In the genomic region with DNA sequence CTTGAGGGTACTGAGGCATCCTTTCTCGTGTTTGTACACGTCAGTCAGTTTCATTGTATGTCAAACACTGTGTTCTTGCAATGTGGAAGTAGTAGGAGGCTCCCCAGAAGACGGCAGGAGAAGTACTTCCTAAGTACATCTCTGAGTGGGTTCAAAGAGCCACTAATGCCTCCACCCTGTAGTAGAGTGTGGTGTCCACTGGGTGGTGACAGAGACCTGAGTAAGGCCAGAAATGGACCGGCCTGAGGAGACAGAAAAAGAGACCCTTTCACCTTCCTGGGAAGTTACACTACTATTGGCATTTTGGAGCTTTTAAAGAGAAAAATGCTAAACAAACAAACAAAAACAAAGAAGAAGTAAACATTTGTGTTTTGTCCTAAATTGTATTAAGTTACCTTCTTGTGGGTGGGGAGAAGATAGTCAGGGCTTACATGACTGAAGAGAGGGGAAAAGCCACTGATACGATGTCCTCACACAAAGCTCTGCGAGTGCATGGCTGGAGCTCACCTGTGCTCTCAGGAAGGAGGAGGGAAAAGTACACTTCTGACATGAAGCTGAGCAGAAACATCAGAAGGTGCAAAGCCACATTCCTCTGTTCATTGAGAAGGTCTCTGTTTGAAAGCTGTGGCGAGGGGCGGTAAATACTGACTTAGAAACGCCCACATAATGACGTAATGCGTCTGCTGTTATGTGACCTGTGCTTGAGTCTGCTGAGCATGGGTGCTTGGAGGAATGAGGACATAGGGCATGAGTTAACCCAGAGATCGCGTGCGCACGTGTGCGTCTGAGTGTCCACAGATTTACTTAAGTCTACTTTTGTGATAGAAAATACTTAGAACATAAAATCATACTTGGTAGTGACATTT, we compare ENCODE assay signal across 8 mouse cellular contexts.
A peak's percentile ranks its signal among the peaks of the same experiment; 100 is the strongest.
DNase-seq lines count a peak whose midpoint lies in the region; ATAC-seq and TF ChIP-seq lines count a peak whose summit lies in the region.

No protein-coding gene starts in this region.

- ATAC-seq in kidney, embryonic 16.5 days (ENCODE audit: low FRiP score, low TSS enrichment) = peak; percentile 80; the same call in 1 of the 2 replicates
- peak; percentile 74 for ATAC-seq in liver, postnatal 0 days
- ATAC-seq in neural tube, embryonic 14.5 days (ENCODE audit: low read depth) = peak; percentile 88
- no peak; the same call in 1 of the 2 replicates for ATAC-seq in monocyte, adult 5-6 weeks (replicated peaks; ENCODE audit: insufficient number of reproducible peaks, low FRiP score, low TSS enrichment, poor library complexity, severe bottlenecking)

- no peak overlapping the region for H3K4me3 ChIP-seq in kidney, embryonic 16.5 days (ENCODE audit: low read length)
- H3K4me3 ChIP-seq in liver, postnatal 0 days (ENCODE audit: low read depth, low read length) = no peak overlapping the region
- H3K4me3 ChIP-seq in neural tube, embryonic 14.5 days (ENCODE audit: low read depth, low read length) = no peak overlapping the region

- TF ChIP-seq EP300 in liver, postnatal 0 days (IDR thresholded peaks at IDR 0.05; ENCODE audit: low read depth) = no peak

- no peak overlapping the region for H3K4me2 ChIP-seq in kidney, embryonic 16.5 days (replicated peaks; ENCODE audit: low read depth, low read length)
- H3K4me2 ChIP-seq in liver, postnatal 0 days (ENCODE audit: low read depth, low read length) = no peak overlapping the region
- H3K4me2 ChIP-seq in neural tube, embryonic 14.5 days (ENCODE audit: low read depth, low read length) = no peak overlapping the region

- no peak overlapping the region for H3K27ac ChIP-seq in kidney, embryonic 16.5 days (ENCODE audit: low read length)
- no peak overlapping the region for H3K27ac ChIP-seq in liver, postnatal 0 days (ENCODE audit: low read depth)
- no peak overlapping the region for H3K27ac ChIP-seq in neural tube, embryonic 14.5 days (ENCODE audit: low read depth, low read length)

- peak; percentile 87 for TF ChIP-seq CTCF in liver, postnatal 0 days (IDR thresholded peaks at IDR 0.05; ENCODE audit: low read depth)

- DNase-seq in 416B (ENCODE audit: low read depth) = peak; percentile 57
- peak; percentile 51 for DNase-seq in ES-CJ7 (ENCODE audit: low read depth, low spot score)
- DNase-seq in cerebellum, postnatal 25 days = peak; percentile 56 to 71
- peak; percentile 45 for DNase-seq in heart, adult 8-10 months (ENCODE audit: low spot score)
- DNase-seq in liver, postnatal 0 days = peak; percentile 56

- peaks cover 39% of the 10 kb centered on the region for H3K36me3 ChIP-seq in kidney, embryonic 16.5 days (ENCODE audit: insufficient read depth, low read length)
- H3K36me3 ChIP-seq in liver, postnatal 0 days (replicated peaks; ENCODE audit: insufficient read depth, low read length) = peaks cover 49% of the 10 kb centered on the region
- H3K36me3 ChIP-seq in neural tube, embryonic 14.5 days (ENCODE audit: control insufficient read depth, insufficient read depth, low read length) = peaks cover 12% of the 10 kb centered on the region; the same call in 1 of the 2 replicates

- 71% methylated on average over 16 of the region's 16 CpGs for WGBS in kidney, embryonic 16.5 days
- 76% methylated on average over 16 of the region's 16 CpGs for WGBS in liver, postnatal 0 days (ENCODE audit: insufficient replicate concordance)
- WGBS in neural tube, embryonic 14.5 days = 85% methylated on average over 16 of the region's 16 CpGs

- no peak overlapping the region for H3K9ac ChIP-seq in kidney, embryonic 16.5 days (replicated peaks; ENCODE audit: low read length)
- no peak overlapping the region for H3K9ac ChIP-seq in liver, postnatal 0 days (replicated peaks)
- no peak overlapping the region for H3K9ac ChIP-seq in neural tube, embryonic 14.5 days (replicated peaks; ENCODE audit: low read depth, low read length)

- H3K27me3 ChIP-seq in kidney, embryonic 16.5 days (ENCODE audit: insufficient read depth, low read length) = no peaks in the 10 kb centered on the region
- H3K27me3 ChIP-seq in liver, postnatal 0 days (ENCODE audit: insufficient read depth, low read length) = no peaks in the 10 kb centered on the region
- H3K27me3 ChIP-seq in neural tube, embryonic 14.5 days (ENCODE audit: control insufficient read depth, insufficient read depth, low read length) = no peaks in the 10 kb centered on the region

- H3K4me1 ChIP-seq in kidney, embryonic 16.5 days (ENCODE audit: insufficient read depth, low read length) = no peaks in the 10 kb centered on the region
- H3K4me1 ChIP-seq in liver, postnatal 0 days (ENCODE audit: insufficient read depth) = no peaks in the 10 kb centered on the region
- no peaks in the 10 kb centered on the region for H3K4me1 ChIP-seq in neural tube, embryonic 14.5 days (ENCODE audit: control insufficient read depth, insufficient read depth, low read length)

- 0 out of 2 replicates have a peak, but pooled peaks cover 2% of the 10 kb centered on the region for H3K9me3 ChIP-seq in kidney, embryonic 16.5 days (ENCODE audit: low read length)
- no peaks in the 10 kb centered on the region for H3K9me3 ChIP-seq in liver, postnatal 0 days (ENCODE audit: low read length)
- H3K9me3 ChIP-seq in neural tube, embryonic 14.5 days (ENCODE audit: control insufficient read depth, low read length) = no peaks in the 10 kb centered on the region
